Mouse (Mus musculus) kidney, embryonic 15.5 days (tissue): ENCODE results near the gene Cwf19l1. TPM values are rescaled to one million over a fixed set of nuclear protein-coding genes. Genes with fewer than 3 reads are reported as not detected.
"Not testable (repeated sequence)": the region's sequence is repeated elsewhere in the genome, so short reads cannot be mapped to it uniquely, and the experiment has no call there.

Experiments
- ATAC-seq: fragments of 200-750 bp; cut with Nextera tagmentation; replicated peaks from 2 replicates; pipeline ENCODE4 v1.8.0; 2017; ENCODE audit warnings: moderate TSS enrichment; ENCODE audit not compliant: low FRiP score
- H3K27ac ChIP-seq: fragments of 300-500 bp; sonication (generic); 2 replicates; pipeline ENCODE4 v1.5.1; 2015; ENCODE audit warnings: mild to moderate bottlenecking, inconsistent platforms
- H3K27me3 ChIP-seq: fragments of 300-500 bp; sonication (generic); 2 replicates; pipeline ENCODE4 v1.6.1; 2015; ENCODE audit warnings: inconsistent platforms
- H3K36me3 ChIP-seq: fragments of 300-500 bp; sonication (generic); 2 replicates; pipeline ENCODE4 v1.6.1; 2015; ENCODE audit warnings: inconsistent platforms
- H3K4me1 ChIP-seq: fragments of 300-500 bp; sonication (generic); 2 replicates; pipeline ENCODE4 v1.6.1; 2015; ENCODE audit warnings: inconsistent platforms
- H3K4me2 ChIP-seq: fragments of 300-500 bp; sonication (generic); 2 replicates; pipeline ENCODE4 v1.6.1; 2015; ENCODE audit warnings: moderate library complexity, mild to moderate bottlenecking, inconsistent platforms
- H3K4me3 ChIP-seq: fragments of 300-500 bp; sonication (generic); replicated peaks from 2 replicates; pipeline ENCODE4 v1.5.1; 2015; ENCODE audit warnings: mild to moderate bottlenecking, inconsistent platforms
- H3K9ac ChIP-seq: fragments of 300-500 bp; sonication (generic); 2 replicates; pipeline ENCODE4 v1.6.1; 2015; ENCODE audit warnings: mild to moderate bottlenecking, inconsistent platforms
- H3K9me3 ChIP-seq: fragments of 300-500 bp; sonication (generic); replicated peaks from 2 replicates; pipeline ENCODE4 v1.6.1; 2016; ENCODE audit warnings: inconsistent platforms
- WGBS: fragments of 180-500 bp; shearing (Covaris S2); methylation state at CpG from one replicate; pipeline ENCODE4 v1.1.7; 2015; ENCODE audit warnings: mixed read lengths; 5-methylcytosine and 5-hydroxymethylcytosine counted together
- polyA plus RNA-seq: library from polyadenylated mRNA; unstranded; fragments of >200 nt; fragmentation: Nextera tagmentation; extraction: Ambion mirVana; gene quantifications from 2 replicates; pipeline ENCODE4 v1.2.1, GENCODE M21; 2015

The Cwf19l1 gene
- polyA plus RNA-seq, 1 experiment from 2014 or later: 31.0 TPM

DNA sequence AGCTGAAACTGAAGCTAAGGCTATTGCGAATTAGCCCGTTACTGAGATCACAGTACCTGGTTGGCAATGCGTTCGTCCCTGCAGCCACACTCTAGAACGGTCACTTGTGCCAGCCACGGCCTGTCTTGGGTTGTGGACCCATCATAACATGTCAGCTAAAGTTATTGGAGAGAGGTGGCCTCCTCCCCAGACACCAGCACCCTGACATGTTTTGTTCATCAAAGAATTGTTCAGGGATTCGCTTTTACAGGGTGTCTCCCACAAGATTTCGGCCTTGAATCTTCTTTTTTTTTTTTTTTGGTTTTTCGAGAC is 10.8 kb upstream of the Cwf19l1 start:
- H3K9ac ChIP-seq: peak overlapping the region; percentile 71
- H3K36me3 ChIP-seq: peaks cover 27% of the 10 kb centered on the region
- WGBS: 60% methylated on average over 9 of the region's 9 CpGs
- peak overlapping the region; percentile 75 for H3K4me3 ChIP-seq
- H3K4me1 ChIP-seq: peaks cover 17% of the 10 kb centered on the region
- no peak for ATAC-seq
- no peak overlapping the region for H3K27ac ChIP-seq
- H3K9me3 ChIP-seq: no peaks in the 10 kb centered on the region
- 0 out of 2 replicates have a peak, but pooled peaks cover 12% of the 10 kb centered on the region for H3K27me3 ChIP-seq
- H3K4me2 ChIP-seq: peak overlapping the region; percentile 87

DNA sequence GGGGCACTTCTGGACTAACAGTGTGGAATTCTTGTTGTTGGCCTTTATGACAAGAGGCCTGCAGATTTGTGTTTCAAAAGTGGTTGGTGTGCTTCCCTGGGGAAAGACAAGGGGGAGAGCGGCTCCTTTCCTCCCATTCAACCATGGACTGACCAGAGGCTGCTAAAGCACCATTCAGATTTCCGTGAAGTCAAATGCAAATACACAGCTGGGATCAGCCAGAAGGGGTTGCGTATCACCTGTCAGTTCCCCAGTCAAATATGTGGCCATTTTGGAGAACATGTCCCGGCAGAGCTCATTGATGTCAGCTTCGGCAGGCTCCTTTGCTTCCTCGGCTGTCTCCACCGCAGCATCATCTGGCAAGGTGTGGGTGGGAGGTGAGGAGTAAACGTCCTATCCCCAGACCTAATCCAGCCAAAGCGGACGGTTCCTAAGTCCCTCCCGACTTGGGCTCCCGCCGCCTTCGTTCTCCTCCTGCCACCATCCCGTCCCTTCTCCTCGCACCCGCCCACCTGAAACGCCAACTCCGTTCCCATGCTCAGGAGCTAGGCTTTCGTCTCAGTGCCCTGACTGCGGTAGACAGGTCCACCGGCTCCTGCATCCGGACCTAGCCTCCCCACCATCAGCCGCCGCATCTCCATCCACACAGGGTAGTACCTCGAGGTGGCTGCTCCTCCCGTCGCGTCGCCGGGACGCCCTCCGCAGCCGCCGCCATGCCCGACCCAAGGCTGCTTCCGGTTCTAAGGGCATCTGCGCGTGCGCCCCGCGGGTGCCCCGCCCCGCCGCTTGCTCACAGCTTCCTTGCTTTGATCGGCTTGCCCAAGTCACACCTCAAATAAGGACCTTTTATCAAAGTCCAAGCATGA is 10.3 kb upstream of the Cwf19l1 start, which contains the start of gene Bloc1s2:
Bloc1s2 (minus strand) TSS at position 745 of the 866 bp plus-strand sequence.
- WGBS: 2% methylated on average over 46 of the region's 46 CpGs
- Histone ChIP-seq H3K4me2 (peak within 1 kb of the TSS; percentile 87), H3K4me1 (peaks cover 17% of the 10 kb centered on the region), H3K27ac (0 out of 2 replicates have a peak within 1 kb of the TSS, but pooled peaks have one; percentile 32), H3K4me3 (peak within 1 kb of the TSS; percentile 75), H3K9me3 (no peaks in the 10 kb centered on the region), H3K9ac (peak within 1 kb of the TSS; percentile 71), H3K27me3 (0 out of 2 replicates have a peak, but pooled peaks cover 12% of the 10 kb centered on the region), H3K36me3 (peaks cover 33% of the 10 kb centered on the region)
- ATAC-seq: peak; percentile 82; the same call in 1 of the 2 replicates

DNA sequence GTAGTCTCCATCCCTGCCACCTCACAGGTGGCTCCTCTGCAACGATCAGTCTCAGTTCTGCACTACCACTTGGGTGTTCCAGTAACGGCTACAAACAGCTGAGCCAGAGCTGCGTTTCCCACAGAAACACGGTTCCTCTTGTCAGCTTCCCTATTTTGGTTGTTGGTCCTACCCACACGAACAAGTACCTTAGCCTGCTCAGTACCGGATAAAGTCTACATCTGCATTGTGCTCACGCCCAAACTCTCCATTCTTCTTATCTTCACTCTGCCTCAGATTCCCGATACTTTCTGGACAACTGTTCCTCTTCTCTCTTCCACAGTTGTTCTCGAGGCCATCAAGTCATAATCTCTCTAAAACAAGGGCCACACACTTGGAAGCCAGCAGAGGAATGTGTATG is 8.7 kb upstream of the Cwf19l1 start:
- Histone ChIP-seq H3K36me3 (peaks cover 46% of the 10 kb centered on the region), H3K4me2 (no peak overlapping the region), H3K9me3 (no peaks in the 10 kb centered on the region), H3K4me3 (no peak overlapping the region), H3K4me1 (peaks cover 17% of the 10 kb centered on the region), H3K27me3 (0 out of 2 replicates have a peak, but pooled peaks cover 6% of the 10 kb centered on the region), H3K9ac (no peak overlapping the region), H3K27ac (no peak overlapping the region)
- ATAC-seq: no peak
- WGBS: 86% methylated on average over 9 of the region's 9 CpGs

DNA sequence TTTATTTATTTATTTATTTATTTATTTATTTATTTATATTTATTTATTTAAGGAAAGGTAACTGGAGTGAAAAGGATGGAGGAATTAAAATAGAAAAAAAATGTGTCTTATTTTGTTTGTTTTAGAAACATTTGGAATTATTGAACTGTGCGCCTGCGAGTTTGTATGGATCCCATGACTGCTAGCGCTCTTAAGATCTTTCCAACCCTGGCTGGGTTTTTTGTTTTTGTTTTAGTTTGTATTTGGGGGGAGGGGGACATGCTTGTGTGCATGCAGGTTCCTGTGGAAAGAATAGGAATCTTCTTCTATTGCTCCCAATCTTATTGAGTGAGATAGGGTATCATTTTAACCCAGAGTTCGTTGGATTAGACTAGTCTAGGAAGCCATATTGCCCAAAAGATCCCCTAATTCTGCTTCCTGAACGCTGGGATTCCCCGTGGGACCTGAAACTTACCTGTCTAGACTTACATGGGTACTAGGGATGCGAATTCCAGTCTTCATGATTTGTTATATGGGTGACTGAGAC is 347 bp upstream of the Cwf19l1 start:
- H3K9ac ChIP-seq: no peak overlapping the region; the same call in 1 of the 2 replicates
- peak; percentile 33; the same call in 1 of the 2 replicates for ATAC-seq
- H3K4me3 ChIP-seq: peak overlapping the region; percentile 92
- H3K27me3 ChIP-seq: no peaks in the 10 kb centered on the region
- H3K4me2 ChIP-seq: peak overlapping the region; percentile 63
- H3K9me3 ChIP-seq: no peaks in the 10 kb centered on the region
- no peak overlapping the region for H3K27ac ChIP-seq
- peaks cover 47% of the 10 kb centered on the region for H3K36me3 ChIP-seq
- H3K4me1 ChIP-seq: peaks cover 9% of the 10 kb centered on the region
- WGBS: 30% methylated on average over 7 of the region's 7 CpGs

DNA sequence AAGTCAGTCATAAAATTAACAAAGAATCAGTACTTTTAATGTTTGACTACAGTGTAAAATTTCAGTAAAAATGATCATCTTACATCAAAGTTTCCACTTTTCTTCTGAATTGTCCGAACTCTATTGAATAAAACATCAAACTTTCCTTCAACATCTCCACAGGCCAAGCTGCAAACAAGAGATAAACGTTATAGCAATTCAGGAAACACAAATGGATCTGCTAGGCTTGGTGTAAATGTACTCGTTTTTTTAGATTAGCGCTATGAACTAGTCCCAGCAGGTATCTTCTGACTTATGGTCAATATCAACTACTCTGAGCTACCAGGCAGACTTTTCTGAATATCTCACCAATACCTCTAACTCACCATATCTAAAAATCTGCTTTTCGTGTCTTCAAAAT is 2.8 kb downstream of the Cwf19l1 start:
- 87% methylated on average over 5 of the region's 5 CpGs for WGBS
- no peak overlapping the region for H3K4me3 ChIP-seq
- no peaks in the 10 kb centered on the region for H3K9me3 ChIP-seq
- peaks cover 9% of the 10 kb centered on the region for H3K4me1 ChIP-seq
- peaks cover 50% of the 10 kb centered on the region for H3K36me3 ChIP-seq
- no peak for ATAC-seq
- H3K9ac ChIP-seq: no peak overlapping the region
- H3K27me3 ChIP-seq: no peaks in the 10 kb centered on the region
- no peak overlapping the region for H3K27ac ChIP-seq
- H3K4me2 ChIP-seq: no peak overlapping the region

DNA sequence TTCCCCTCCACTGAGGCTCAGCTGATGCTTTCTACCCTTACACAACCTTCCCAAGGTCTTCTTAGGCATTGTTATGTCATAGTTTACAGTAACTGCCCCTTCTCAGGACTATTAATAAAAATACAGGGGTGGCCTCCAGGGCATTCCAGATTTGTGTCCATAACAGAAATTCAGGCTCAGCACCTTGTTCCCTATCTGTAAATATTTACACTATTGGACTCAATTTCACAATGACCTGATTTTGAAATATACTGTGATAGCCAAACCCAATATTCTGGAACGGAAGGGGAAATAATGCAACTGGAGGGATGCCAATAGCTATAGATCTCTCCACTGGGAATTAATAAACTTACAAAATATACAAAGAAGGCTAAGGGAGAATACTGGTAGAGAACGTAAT is 7.1 kb downstream of the Cwf19l1 start:
- no peak overlapping the region for H3K4me3 ChIP-seq
- no peak for ATAC-seq
- no peak overlapping the region for H3K27ac ChIP-seq
- H3K4me1 ChIP-seq: no peaks in the 10 kb centered on the region
- peaks cover 88% of the 10 kb centered on the region for H3K36me3 ChIP-seq
- H3K4me2 ChIP-seq: no peak overlapping the region
- 87% methylated on average over 2 of the region's 2 CpGs for WGBS
- H3K9me3 ChIP-seq: no peaks in the 10 kb centered on the region
- no peaks in the 10 kb centered on the region for H3K27me3 ChIP-seq
- no peak overlapping the region for H3K9ac ChIP-seq

DNA sequence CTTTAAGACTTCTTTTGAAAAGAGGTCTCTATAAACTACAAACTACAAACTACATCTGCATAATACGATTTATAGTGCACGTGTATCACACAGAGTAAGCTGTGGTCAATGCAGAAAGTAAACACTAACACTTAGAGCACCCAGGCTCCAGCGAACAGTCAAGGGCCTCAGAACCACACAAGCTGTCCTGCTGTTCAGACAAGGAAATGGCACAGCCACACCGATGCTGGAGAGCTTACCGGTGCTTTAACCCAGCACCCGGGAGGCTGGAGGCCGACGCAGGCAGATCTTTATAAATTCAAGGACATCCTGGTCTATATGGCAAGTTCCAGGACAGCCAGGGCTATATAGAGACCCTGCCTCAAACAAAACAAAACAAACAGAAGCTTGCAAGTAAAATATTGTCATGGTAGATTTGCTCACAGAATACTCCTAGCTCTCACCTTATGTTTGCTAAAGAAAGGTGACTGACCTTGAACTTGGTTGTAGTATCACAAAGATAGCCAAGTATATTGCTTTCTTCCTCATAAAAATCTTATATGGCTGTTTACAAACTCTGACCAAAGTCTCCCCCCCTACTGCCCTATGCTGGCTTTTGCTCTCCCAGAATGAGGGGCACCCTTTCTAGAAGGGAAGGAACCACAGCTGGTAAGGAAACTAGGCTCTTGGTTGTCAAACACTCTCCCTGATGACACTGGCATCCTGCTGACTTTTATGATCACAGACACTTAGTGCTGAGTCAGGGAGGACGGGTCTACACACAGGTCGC is 7.8 kb downstream of the Cwf19l1 start:
- Histone ChIP-seq H3K27me3 (no peaks in the 10 kb centered on the region), H3K9me3 (no peaks in the 10 kb centered on the region), H3K4me2 (no peak overlapping the region), H3K27ac (no peak overlapping the region), H3K9ac (no peak overlapping the region), H3K4me3 (no peak overlapping the region), H3K4me1 (no peaks in the 10 kb centered on the region), H3K36me3 (peaks cover 95% of the 10 kb centered on the region)
- 95% methylated on average over 10 of the region's 10 CpGs for WGBS
- no peak for ATAC-seq

DNA sequence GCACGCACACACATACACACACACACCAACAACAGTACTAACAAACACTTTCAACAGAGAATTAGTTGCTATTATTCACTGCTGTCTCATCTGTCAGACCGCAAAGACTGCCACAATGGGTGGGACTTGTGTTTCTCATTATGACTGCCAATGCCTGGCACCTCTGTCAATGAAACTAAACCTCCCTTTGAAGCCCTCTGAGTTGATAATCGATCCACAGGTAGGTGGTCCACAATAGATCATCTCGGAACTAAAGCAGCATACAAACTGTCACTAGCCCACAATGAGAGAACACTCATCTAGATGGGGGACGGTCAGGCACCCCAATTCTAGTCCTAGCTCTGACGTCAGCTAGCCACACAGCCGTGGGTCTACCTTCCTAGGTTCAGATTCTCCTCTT is 14.5 kb downstream of the Cwf19l1 start:
- H3K4me1 ChIP-seq: no peaks in the 10 kb centered on the region
- no peak overlapping the region for H3K4me3 ChIP-seq
- no peaks in the 10 kb centered on the region for H3K9me3 ChIP-seq
- H3K9ac ChIP-seq: no peak overlapping the region
- H3K36me3 ChIP-seq: peaks cover 96% of the 10 kb centered on the region
- H3K4me2 ChIP-seq: no peak overlapping the region
- H3K27ac ChIP-seq: no peak overlapping the region
- no peak for ATAC-seq
- H3K27me3 ChIP-seq: no peaks in the 10 kb centered on the region
- WGBS: 92% methylated on average over 7 of the region's 7 CpGs

DNA sequence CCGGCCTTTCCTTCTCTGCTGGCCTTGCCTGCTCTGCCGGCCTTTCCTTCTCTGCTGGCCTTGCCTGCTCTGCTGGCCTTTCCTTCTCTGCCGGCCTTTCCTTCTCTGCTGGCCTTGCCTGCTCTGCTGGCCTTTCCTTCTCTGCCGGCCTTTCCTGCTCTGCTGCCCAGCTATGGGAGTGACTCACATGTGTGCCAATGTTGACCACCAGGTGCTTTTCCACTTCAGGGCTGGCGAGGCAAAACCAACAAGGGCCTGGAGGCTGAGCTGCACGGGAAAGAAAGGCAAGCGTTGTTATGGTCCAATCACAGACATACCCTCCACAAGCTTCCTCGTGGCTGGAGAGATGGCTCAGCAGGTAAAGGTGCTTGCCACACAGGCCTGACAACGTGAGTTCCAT is 15.0 kb downstream of the Cwf19l1 start:
- H3K9ac ChIP-seq, H3K4me3 ChIP-seq, ATAC-seq, H3K27me3 ChIP-seq, H3K9me3 ChIP-seq, H3K4me2 ChIP-seq, H3K4me1 ChIP-seq, H3K27ac ChIP-seq: not testable (repeated sequence)
- peaks cover 96% of the 10 kb centered on the region for H3K36me3 ChIP-seq
- WGBS: 88% methylated on average over 9 of the region's 9 CpGs

DNA sequence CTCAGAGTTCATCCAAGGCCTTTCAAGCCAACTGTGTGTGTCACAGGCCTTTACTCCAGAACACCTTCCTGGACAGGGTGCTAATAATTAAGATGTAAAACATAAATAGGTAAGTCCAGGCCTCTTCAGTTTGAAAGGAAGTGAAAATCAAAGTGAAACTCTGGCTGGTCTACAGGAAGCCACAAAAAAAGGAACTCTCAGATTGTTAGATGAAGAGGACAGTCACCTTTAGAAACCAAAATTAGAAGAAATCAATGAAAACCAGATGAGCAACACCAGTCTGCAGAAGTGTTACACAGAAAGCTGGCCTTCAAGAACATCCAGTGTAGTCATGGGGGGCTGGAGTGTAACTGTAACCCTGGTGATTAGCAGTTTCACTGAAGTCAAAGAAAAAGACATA is 17.9 kb downstream of the Cwf19l1 start:
- no peak overlapping the region for H3K27ac ChIP-seq
- H3K9me3 ChIP-seq: no peaks in the 10 kb centered on the region
- no peak overlapping the region for H3K9ac ChIP-seq
- no peak overlapping the region for H3K4me2 ChIP-seq
- no peak overlapping the region for H3K4me3 ChIP-seq
- H3K27me3 ChIP-seq: no peaks in the 10 kb centered on the region
- ATAC-seq: no peak
- peaks cover 96% of the 10 kb centered on the region for H3K36me3 ChIP-seq
- no peaks in the 10 kb centered on the region for H3K4me1 ChIP-seq

DNA sequence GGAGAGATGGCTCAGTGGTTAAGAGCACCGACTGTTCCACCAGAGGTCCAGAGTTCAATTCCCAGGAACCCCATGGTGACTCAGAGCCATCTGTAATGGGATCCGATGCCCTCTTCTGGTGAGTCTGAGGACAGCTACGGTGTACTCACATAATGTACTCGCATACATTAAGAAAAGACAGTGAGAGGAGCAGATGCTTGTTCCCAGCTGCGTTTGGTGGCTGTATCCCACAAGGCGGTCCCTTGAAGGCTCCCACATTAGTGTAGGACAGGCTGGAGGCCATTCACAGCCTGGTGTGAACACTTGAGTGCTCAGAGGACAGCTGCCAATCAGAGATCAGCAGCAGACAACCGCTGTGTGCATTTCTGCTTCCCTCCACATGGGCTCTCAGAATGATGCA is 24.0 kb downstream of the Cwf19l1 start:
- no peak for ATAC-seq
- Histone ChIP-seq H3K9me3 (no peaks in the 10 kb centered on the region), H3K4me2 (no peak overlapping the region), H3K4me1 (peaks cover 6% of the 10 kb centered on the region), H3K36me3 (peaks cover 74% of the 10 kb centered on the region), H3K9ac (no peak overlapping the region), H3K27me3 (no peaks in the 10 kb centered on the region), H3K4me3 (no peak overlapping the region), H3K27ac (no peak overlapping the region)
- 64% methylated on average over 7 of the region's 7 CpGs for WGBS

DNA sequence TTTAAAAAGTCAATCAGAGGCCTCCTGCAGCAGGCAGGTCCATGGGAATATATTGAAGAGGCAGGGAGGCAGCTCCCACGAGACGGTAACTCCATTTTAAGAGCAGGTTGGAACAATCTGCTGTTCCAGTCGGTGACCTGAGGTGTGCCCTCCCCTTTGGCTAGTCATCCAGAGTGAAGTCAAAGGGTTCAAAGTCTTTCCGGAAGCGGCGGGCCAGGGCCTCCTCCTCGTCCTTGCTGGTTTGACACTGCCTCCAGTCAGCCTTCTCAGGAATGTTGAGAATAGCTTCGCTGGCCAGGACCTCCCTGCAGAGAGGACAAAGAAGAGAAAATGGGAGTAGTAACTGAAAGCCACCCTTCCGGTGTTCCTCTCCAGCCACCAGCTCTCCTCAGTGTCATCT is 25.3 kb downstream of the Cwf19l1 start:
- no peak overlapping the region for H3K4me2 ChIP-seq
- H3K36me3 ChIP-seq: peaks cover 60% of the 10 kb centered on the region
- H3K4me1 ChIP-seq: peaks cover 18% of the 10 kb centered on the region
- no peaks in the 10 kb centered on the region for H3K27me3 ChIP-seq
- peak overlapping the region; percentile 58 for H3K27ac ChIP-seq
- ATAC-seq: no peak
- H3K9me3 ChIP-seq: no peaks in the 10 kb centered on the region
- 59% methylated on average over 9 of the region's 9 CpGs for WGBS
- no peak overlapping the region for H3K9ac ChIP-seq
- H3K4me3 ChIP-seq: no peak overlapping the region
